Mouse (Mus musculus) liver, embryonic 14.5 days (tissue): Measurements from ENCODE around the gene Ptx4. TPM values are rescaled to one million over a fixed set of nuclear protein-coding genes. Genes with fewer than 3 reads are reported as not detected.
A peak's percentile ranks its signal among the peaks of the same experiment; 100 is the strongest.

Source experiments
- ATAC-seq: fragments of 200-750 bp; cut with Nextera tagmentation; 2 replicates; pipeline ENCODE4 v1.8.0; 2017; ENCODE audit warnings: moderate number of reproducible peaks, mild to moderate bottlenecking, moderate library complexity; ENCODE audit not compliant: insufficient read depth
- DNase-seq, 3 experiments: peaks; one replicate each; pipeline ENCODE4 v3.0.0-alpha.2; 2012 to 2013; ENCODE audit warnings: low read depth in 3 of 3, low spot score in 3 of 3
- H3K27ac ChIP-seq: fragments of 300-500 bp; sonication (generic); 2 replicates; pipeline ENCODE4 v1.5.1; 2014; ENCODE audit warnings: moderate library complexity, mild to moderate bottlenecking, control low read depth, inconsistent platforms
- H3K27me3 ChIP-seq: fragments of 300-500 bp; sonication (generic); 2 replicates; pipeline ENCODE4 v1.6.1; 2014; ENCODE audit warnings: mild to moderate bottlenecking, low read length, moderate library complexity; ENCODE audit not compliant: control insufficient read depth, insufficient read depth
- H3K36me3 ChIP-seq: fragments of 300-500 bp; sonication (generic); replicated peaks from 2 replicates; pipeline ENCODE4 v1.6.1; 2014; ENCODE audit warnings: low read depth; ENCODE audit not compliant: control insufficient read depth, insufficient read depth
- H3K4me1 ChIP-seq, 2 experiments: fragments of 200-500 bp in 1 of 2; fragments of 300-500 bp in 1 of 2; sonication (generic) in 1 of 2; replicated peaks; 2 replicates each; pipeline ENCODE4 v1.6.1; 2012 to 2014; ENCODE audit warnings: antibody characterized with exemption in 1 of 2, inconsistent platforms in 1 of 2, low read length in 1 of 2; ENCODE audit not compliant: control insufficient read depth in 2 of 2, insufficient read depth in 2 of 2
- H3K4me2 ChIP-seq: fragments of 300-500 bp; sonication (generic); 2 replicates; pipeline ENCODE4 v1.6.1; 2014; ENCODE audit warnings: low read depth, mild to moderate bottlenecking, control low read depth, moderate library complexity
- H3K4me3 ChIP-seq, 2 experiments: fragments of 200-500 bp in 1 of 2; fragments of 300-500 bp in 1 of 2; sonication (generic) in 1 of 2; 2 replicates each; pipeline ENCODE4 v1.5.1; 2012 to 2014; ENCODE audit warnings: low read depth in 2 of 2, low read length in 2 of 2, mild to moderate bottlenecking in 2 of 2, control low read depth in 1 of 2, inconsistent platforms in 1 of 2, moderate library complexity in 1 of 2; ENCODE audit not compliant: insufficient read depth in 1 of 2
- H3K9ac ChIP-seq: fragments of 300-500 bp; sonication (generic); replicated peaks from 2 replicates; pipeline ENCODE4 v1.6.1; 2014; ENCODE audit warnings: mild to moderate bottlenecking, control low read depth, moderate library complexity
- H3K9me3 ChIP-seq: fragments of 300-500 bp; sonication (generic); 2 replicates; pipeline ENCODE4 v1.6.1; 2016; ENCODE audit warnings: low read length, mixed read lengths; ENCODE audit not compliant: control insufficient read depth
- CTCF ChIP-seq: IDR thresholded peaks from 2 replicates; pipeline ENCODE4 v1.5.1; 2016; ENCODE audit warnings: antibody characterized with exemption, low read depth, control low read depth
- EP300 ChIP-seq: IDR thresholded peaks from 2 replicates; pipeline ENCODE4 v1.6.1; 2016; ENCODE audit warnings: antibody characterized with exemption, low read depth
- WGBS: fragments of 180-500 bp; shearing (Covaris S2); extraction: QIAGEN DNeasy Blood & Tissue Kit; methylation state at CpG from one replicate; pipeline ENCODE4 v1.1.7; 2014; ENCODE audit not compliant: insufficient replicate concordance; 5-methylcytosine and 5-hydroxymethylcytosine counted together
- polyA plus RNA-seq, 2 experiments: library from polyadenylated mRNA; depleted of rRNA in 1 of 2; stranded (reverse) in 1 of 2; unstranded in 1 of 2; fragments of >200 nt; fragmentation: Nextera tagmentation in 1 of 2; extraction: Ambion mirVana in 1 of 2; gene quantifications; 2 replicates each; pipeline versions ENCODE4 v1.2.1 to v1.2.3; 2012 to 2014

Gene Ptx4
- polyA plus RNA-seq, 2 experiments, result not detected

DNA sequence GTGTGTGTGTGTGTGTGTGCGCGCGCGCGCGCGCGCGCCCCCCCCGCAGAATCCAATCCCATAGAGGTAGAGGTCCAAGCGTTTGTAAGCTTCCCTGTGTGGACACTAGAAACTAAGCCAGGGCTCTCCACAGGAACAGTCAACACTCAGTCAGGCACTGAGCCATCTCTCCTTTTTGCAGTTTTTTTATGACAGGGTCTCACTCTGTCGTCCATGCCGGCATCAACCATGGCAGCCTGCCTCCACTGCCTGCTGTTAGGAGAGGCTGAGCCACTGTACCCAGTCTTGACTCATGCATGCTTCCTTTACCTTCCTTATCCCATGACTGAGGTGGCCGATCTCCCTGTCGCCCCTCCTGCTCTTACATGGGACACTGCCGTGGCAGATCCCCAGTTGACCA, 12.8 kb upstream of the Ptx4 start:
- WGBS, result 63% methylated on average over 16 of the region's 16 CpGs
- Histone ChIP-seq H3K4me3 (no peak overlapping the region), H3K27me3 (no peaks in the 10 kb centered on the region), H3K4me2 (no peak overlapping the region), H3K4me1 (no peaks in the 10 kb centered on the region), H3K9ac (no peak overlapping the region), H3K27ac (no peak overlapping the region), H3K9me3 (no peaks in the 10 kb centered on the region), H3K36me3 (peaks cover 9% of the 10 kb centered on the region)
- no peak for TF ChIP-seq CTCF
- TF ChIP-seq EP300, result no peak
- ATAC-seq (no peak), DNase-seq (no peak)

GRCm38 (mm10) chr17:25109578-25109977, 11.0 kb upstream of the Ptx4 start:
- Histone ChIP-seq H3K9me3 (no peaks in the 10 kb centered on the region), H3K4me3 (no peak overlapping the region), H3K9ac (no peak overlapping the region), H3K36me3 (no peaks in the 10 kb centered on the region; the same call in none of the 2 replicates), H3K4me1 (peaks cover under 1% of the 10 kb centered on the region in 2 experiments; a peak in 3 of 4 replicates), H3K4me2 (no peak overlapping the region), H3K27me3 (no peaks in the 10 kb centered on the region), H3K27ac (no peak overlapping the region)
- ATAC-seq, result peak; percentile 44; the same call in 1 of the 2 replicates
- 73% methylated on average over 2 of the region's 2 CpGs for WGBS
- DNase-seq, result peak in 1 of 3 experiments; percentile 22
- no peak for TF ChIP-seq EP300
- peak; percentile 90 for TF ChIP-seq CTCF

- Histone ChIP-seq H3K4me2 (no peak overlapping the region), H3K27me3 (no peaks in the 10 kb centered on the region), H3K27ac (no peak overlapping the region), H3K4me3 (no peak overlapping the region), H3K4me1 (peaks cover 5 to 6% of the 10 kb centered on the region in 2 experiments), H3K9me3 (no peaks in the 10 kb centered on the region), H3K9ac (no peak overlapping the region), H3K36me3 (no peaks in the 10 kb centered on the region)
- TF ChIP-seq CTCF (no peak), EP300 (no peak)
- WGBS, result 82% methylated on average over 6 of the region's 6 CpGs
- ATAC-seq (no peak), DNase-seq (no peak)
These were observed 10.0 kb upstream of the Ptx4 start for GRCm38 (mm10) chr17:25110590-25110989.

- no peak overlapping the region for H3K9ac ChIP-seq
- H3K4me2 ChIP-seq, result no peak overlapping the region
- 84% methylated on average over 5 of the region's 5 CpGs for WGBS
- TF ChIP-seq EP300 (no peak), CTCF (no peak)
- no peak overlapping the region for H3K4me3 ChIP-seq
- H3K27me3 ChIP-seq, result no peaks in the 10 kb centered on the region
- no peaks in the 10 kb centered on the region for H3K9me3 ChIP-seq
- no peak for DNase-seq
- H3K4me1 ChIP-seq, result peaks cover 8 to 9% of the 10 kb centered on the region in 2 experiments
- ATAC-seq, result no peak
- no peaks in the 10 kb centered on the region for H3K36me3 ChIP-seq
- H3K27ac ChIP-seq, result no peak overlapping the region
These were observed 9.3 kb upstream of the Ptx4 start for GRCm38 (mm10) chr17:25111220-25111619.

- ATAC-seq (no peak), DNase-seq (no peak)
- H3K27ac ChIP-seq, result no peak overlapping the region
- H3K4me2 ChIP-seq, result no peak overlapping the region
- H3K27me3 ChIP-seq, result no peaks in the 10 kb centered on the region
- no peaks in the 10 kb centered on the region for H3K9me3 ChIP-seq
- WGBS, result 75% methylated on average over 8 of the region's 8 CpGs
- no peak overlapping the region for H3K9ac ChIP-seq
- no peak overlapping the region for H3K4me3 ChIP-seq
- H3K4me1 ChIP-seq, result peaks cover 10 to 11% of the 10 kb centered on the region in 2 experiments
- H3K36me3 ChIP-seq, result no peaks in the 10 kb centered on the region
- TF ChIP-seq CTCF (no peak), EP300 (no peak)
These were observed 8.7 kb upstream of the Ptx4 start for GRCm38 (mm10) chr17:25111739-25112422.
